Mouse (Mus musculus) liver, embryonic 14.5 days (tissue): ENCODE measurements around the gene Trmt1.

Experiments used
- CTCF ChIP-seq: IDR thresholded peaks from 2 replicates; pipeline ENCODE4 v1.5.1; 2016; ENCODE audit warnings: antibody characterized with exemption, low read depth, control low read depth
- EP300 ChIP-seq: IDR thresholded peaks from 2 replicates; pipeline ENCODE4 v1.6.1; 2016; ENCODE audit warnings: antibody characterized with exemption, low read depth

- TF ChIP-seq CTCF (no peak), EP300 (no peak)
Measured at GRCm38 (mm10) chr8:84668731-84669485, 17.2 kb upstream of the Trmt1 start.
